In genomic region chrX:106011465-106012159, GRCm38 (mm10) we compare ENCODE assay signal across 8 mouse cellular contexts. TPM values are rescaled to one million over a fixed set of nuclear protein-coding genes. Genes with fewer than 3 reads are reported as not detected.
DNase-seq lines count a peak whose midpoint lies in the region; ATAC-seq lines count a peak whose summit lies in the region.

Magt1 (minus strand) TSS chrX:106011906.

- 10% methylated on average over 41 of the region's 45 CpGs for WGBS in heart, embryonic 13.5 days
- 17% methylated on average over 45 of the region's 45 CpGs for WGBS in liver, embryonic 13.5 days (ENCODE audit: insufficient replicate concordance)
- WGBS in stomach, embryonic 16.5 days: 9% methylated on average over 45 of the region's 45 CpGs

- DNase-seq in CD4-positive, CD25-positive, alpha-beta regulatory T cell, adult 2 months (ENCODE audit: low read depth, low spot score): peak; percentile 88
- DNase-seq in fat pad, adult 2 months (ENCODE audit: extremely low read depth, low read depth, low spot score): peak; percentile 39
- peak; percentile 92 for DNase-seq in kidney, postnatal 14 days
- DNase-seq in liver, embryonic 13.5 days: peak; percentile 85
- peak; percentile 75 for DNase-seq in neural tube, embryonic 10.5 days (ENCODE audit: extremely low spot score, low spot score)

- no peaks in the 10 kb centered on the region for H3K36me3 ChIP-seq in heart, embryonic 13.5 days
- no peaks in the 10 kb centered on the region for H3K36me3 ChIP-seq in liver, embryonic 13.5 days
- no peaks in the 10 kb centered on the region for H3K36me3 ChIP-seq in stomach, embryonic 16.5 days (ENCODE audit: control insufficient read depth, insufficient read depth, low read length)

- peak within 1 kb of the TSS; percentile 93 for H3K27ac ChIP-seq in brown adipose tissue, adult 24 weeks (replicated peaks; ENCODE audit: low read depth, low read length)
- H3K27ac ChIP-seq in heart, embryonic 13.5 days (replicated peaks): peak within 1 kb of the TSS; percentile 91
- peak within 1 kb of the TSS; percentile 91 for H3K27ac ChIP-seq in liver, embryonic 13.5 days
- H3K27ac ChIP-seq in stomach, embryonic 16.5 days (ENCODE audit: low read length): peak within 1 kb of the TSS; percentile 96

- H3K9me3 ChIP-seq in heart, embryonic 13.5 days: no peaks in the 10 kb centered on the region
- H3K9me3 ChIP-seq in liver, embryonic 13.5 days (replicated peaks): no peaks in the 10 kb centered on the region
- no peaks in the 10 kb centered on the region for H3K9me3 ChIP-seq in stomach, embryonic 16.5 days (replicated peaks; ENCODE audit: control insufficient read depth, low read length)

- no peaks in the 10 kb centered on the region for H3K27me3 ChIP-seq in heart, embryonic 13.5 days (replicated peaks)
- no peaks in the 10 kb centered on the region for H3K27me3 ChIP-seq in liver, embryonic 13.5 days
- H3K27me3 ChIP-seq in stomach, embryonic 16.5 days (ENCODE audit: control insufficient read depth, insufficient read depth, low read length): no peaks in the 10 kb centered on the region

- peak; percentile 96 for ATAC-seq in heart, embryonic 13.5 days (ENCODE audit: extremely low read depth, insufficient number of reproducible peaks, low FRiP score, low TSS enrichment)
- ATAC-seq in liver, embryonic 13.5 days (ENCODE audit: low read depth): peak; percentile 96
- peak; percentile 95 for ATAC-seq in stomach, embryonic 16.5 days (ENCODE audit: insufficient read depth, low FRiP score)

- H3K4me3 ChIP-seq in brown adipose tissue, adult 24 weeks (ENCODE audit: insufficient read depth, low read depth, low read length): peak within 1 kb of the TSS; percentile 91
- H3K4me3 ChIP-seq in heart, embryonic 13.5 days: peak within 1 kb of the TSS; percentile 62
- peak within 1 kb of the TSS; percentile 72 for H3K4me3 ChIP-seq in liver, embryonic 13.5 days (replicated peaks)
- H3K4me3 ChIP-seq in stomach, embryonic 16.5 days (replicated peaks; ENCODE audit: low read length): peak within 1 kb of the TSS; percentile 57

- peak within 1 kb of the TSS; percentile 82 for H3K9ac ChIP-seq in heart, embryonic 13.5 days
- H3K9ac ChIP-seq in liver, embryonic 13.5 days: peak within 1 kb of the TSS; percentile 79
- H3K9ac ChIP-seq in stomach, embryonic 16.5 days (ENCODE audit: low read length): peak within 1 kb of the TSS; percentile 68

- peaks cover 3% of the 10 kb centered on the region; the same call in 1 of the 2 replicates for H3K4me1 ChIP-seq in brown adipose tissue, adult 24 weeks (ENCODE audit: control insufficient read depth, insufficient read depth, insufficient read length, low read length)
- peaks cover 17% of the 10 kb centered on the region for H3K4me1 ChIP-seq in heart, embryonic 13.5 days
- H3K4me1 ChIP-seq in liver, embryonic 13.5 days (replicated peaks): peaks cover 24% of the 10 kb centered on the region
- no peaks in the 10 kb centered on the region; the same call in 1 of the 2 replicates for H3K4me1 ChIP-seq in stomach, embryonic 16.5 days (ENCODE audit: control insufficient read depth, insufficient read depth, low read length)

- peak within 1 kb of the TSS; percentile 66 for H3K4me2 ChIP-seq in heart, embryonic 13.5 days
- peak within 1 kb of the TSS; percentile 70 for H3K4me2 ChIP-seq in liver, embryonic 13.5 days
- H3K4me2 ChIP-seq in stomach, embryonic 16.5 days (ENCODE audit: low read depth, low read length): peak within 1 kb of the TSS; percentile 54

RNA-seq across cellular contexts. Expression of gene Magt1, which starts in this region (rescaled TPM):
- polyA plus RNA-seq in brown adipose tissue, adult 24 weeks (2012; ENCODE audit: insufficient read depth, insufficient read length, missing spikeins): 30.4 and 33.4 TPM in 2 replicates
- 44.4 and 48.7 TPM in 2 replicates for polyA plus RNA-seq in heart, embryonic 13.5 days (2015; fragmentation: Nextera tagmentation; extraction: Ambion mirVana)
- 30.9 and 41.9 TPM in 2 replicates for polyA plus RNA-seq in liver, embryonic 13.5 days (2015; fragmentation: Nextera tagmentation; extraction: Ambion mirVana)
- polyA plus RNA-seq in stomach, embryonic 16.5 days (2015; fragmentation: Nextera tagmentation; extraction: Ambion mirVana): 78.7 and 82.3 TPM in 2 replicates

Comparison
In these comparisons a context has a peak if more than half of its experiments do, and no peak if none do; other contexts are left out.
1. Peak in every context shown above with its lines: DNase-seq, ATAC-seq, H3K4me3 ChIP-seq and H3K27ac ChIP-seq.
2. DNase-seq: peak in every context shown above with its lines; median percentile 92 in kidney, postnatal 14 days; 88 in CD4-positive, CD25-positive, alpha-beta regulatory T cell, adult 2 months; 85 in liver, embryonic 13.5 days; 75 in neural tube, embryonic 10.5 days; 39 in fat pad, adult 2 months.